Mouse (Mus musculus) kidney, adult 2 months (tissue): ENCODE data around the gene Gm7980. TPM values are rescaled to one million over a fixed set of nuclear protein-coding genes. Genes with fewer than 3 reads are reported as not detected.
"Not testable (repeated sequence)": the region's sequence is repeated elsewhere in the genome, so short reads cannot be mapped to it uniquely, and the experiment has no call there.

ENCODE experiments used
- DNase-seq: peaks from one replicate; pipeline ENCODE4 v3.0.0; 2021
- H3K27ac ChIP-seq: fragments of 200-500 bp; 2 replicates; pipeline ENCODE4 v1.5.1; 2012; ENCODE audit warnings: low read depth, low read length, control low read depth, inconsistent platforms; ENCODE audit not compliant: insufficient read depth
- H3K27me3 ChIP-seq: fragments of 200-500 bp; replicated peaks from 2 replicates; pipeline ENCODE4 v1.6.1; 2012; ENCODE audit warnings: mild to moderate bottlenecking, moderate library complexity, low read length, inconsistent platforms; ENCODE audit not compliant: control insufficient read depth, insufficient read depth
- H3K36me3 ChIP-seq: fragments of 200-500 bp; 2 replicates; pipeline ENCODE4 v1.6.1; 2012; ENCODE audit warnings: mild to moderate bottlenecking, moderate library complexity, low read length, inconsistent platforms; ENCODE audit not compliant: control insufficient read depth, insufficient read depth
- H3K4me1 ChIP-seq: fragments of 200-500 bp; 2 replicates; pipeline ENCODE4 v1.6.1; 2011; ENCODE audit warnings: low read length; ENCODE audit not compliant: control insufficient read depth, insufficient read depth
- H3K4me3 ChIP-seq: fragments of 200-500 bp; 2 replicates; pipeline ENCODE4 v1.5.1; 2011; ENCODE audit warnings: mild to moderate bottlenecking, low read depth, low read length, control low read depth; ENCODE audit not compliant: insufficient read depth
- WGBS: fragments of 180-500 bp; shearing (Covaris S2); methylation state at CpG from one replicate; pipeline ENCODE4 v1.1.7; 2018; 5-methylcytosine and 5-hydroxymethylcytosine counted together
- polyA plus RNA-seq: library from polyadenylated mRNA; depleted of rRNA; stranded (reverse); fragments of >200 nt; gene quantifications from 2 replicates; pipeline ENCODE4 v1.2.3, GENCODE M21; 2012; rRNA removed

Gm7980 gene
- not detected in 2 replicates for polyA plus RNA-seq

DNA sequence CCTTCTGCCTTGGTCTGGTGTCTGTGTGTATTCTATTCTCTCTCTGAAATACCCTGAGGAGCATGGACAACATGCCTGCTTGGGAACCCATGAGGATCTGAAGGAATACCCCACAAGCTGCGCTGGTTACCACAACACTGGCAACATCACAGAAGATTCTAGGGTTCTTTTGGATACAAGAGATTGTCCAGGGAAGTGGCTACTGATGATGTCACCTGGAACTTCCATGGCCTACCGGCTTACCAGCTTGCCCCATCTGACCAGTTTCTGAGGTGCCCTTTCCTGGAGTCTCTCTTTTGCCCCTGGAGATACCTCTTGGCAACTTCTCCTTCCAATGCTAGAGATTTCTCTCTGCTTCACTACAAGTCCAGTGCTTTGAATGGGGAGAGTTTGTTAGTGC is at the start of gene Gm7980:
Gene Gm7980, minus strand, starts transcription at position 101 of the 400 bp plus-strand sequence.
- not testable (repeated sequence) for H3K4me3 ChIP-seq, H3K36me3 ChIP-seq, DNase-seq, H3K27me3 ChIP-seq, H3K4me1 ChIP-seq, H3K27ac ChIP-seq
- no CpG with 5 or more reads among the region's 2 CpGs for WGBS

GRCm38 (mm10) chr14:41943695-41944094 is 36.6 kb upstream of the Gm7980 start, which contains the start of gene 1700024B05Rik:
Gene 1700024B05Rik (plus strand): TSS chr14:41943995.
- H3K27me3 ChIP-seq, DNase-seq, H3K36me3 ChIP-seq, H3K4me1 ChIP-seq, H3K4me3 ChIP-seq, H3K27ac ChIP-seq: not testable (repeated sequence)
- WGBS, result 100% methylated on average over 2 of the region's 2 CpGs

- WGBS, result no CpG with 5 or more reads among the region's 1 CpGs
- not testable (repeated sequence) for H3K27ac ChIP-seq, H3K4me1 ChIP-seq, H3K4me3 ChIP-seq, H3K27me3 ChIP-seq, H3K36me3 ChIP-seq, DNase-seq
These were observed 17.6 kb upstream of the Gm7980 start, which contains the start of gene 1700049E17Rik1 for GRCm38 (mm10) chr14:41924649-41925048. Gene 1700049E17Rik1 (plus strand): TSS chr14:41924949.

Other genes with a start within 250 kb of the Gm7980 start
- not detected in 2 replicates for gene Gm8068, start 205.4 kb downstream of the Gm7980 start, polyA plus RNA-seq
- gene Gm7929, start 156.7 kb downstream of the Gm7980 start, polyA plus RNA-seq, result not detected in 2 replicates
- gene Gm47189, start 134.8 kb downstream of the Gm7980 start, polyA plus RNA-seq, result not detected in 2 replicates
- not detected in 2 replicates for gene 1700049E17Rik1, start 17.7 kb upstream of the Gm7980 start, polyA plus RNA-seq
- not detected in 2 replicates for gene 1700024B05Rik, start 36.7 kb upstream of the Gm7980 start, polyA plus RNA-seq
- not detected in 2 replicates for gene Gm6401, start 60.6 kb upstream of the Gm7980 start, polyA plus RNA-seq
- gene Gm3543, start 76.0 kb upstream of the Gm7980 start, polyA plus RNA-seq, result not detected in 2 replicates
- not detected in 2 replicates for gene Gm7951, start 210.1 kb upstream of the Gm7980 start, polyA plus RNA-seq